Mouse (Mus musculus): ENCODE measurements around the gene Chrnd.

The Chrnd gene

GRCm38 (mm10) chr1:87227160-87227550 is 36.7 kb downstream of the Chrnd start:
- DNase-seq (ENCODE audit: low read depth, low spot score) = no peak

- no peak for DNase-seq (ENCODE audit: low read depth, low spot score)
Measured at GRCm38 (mm10) chr1:87230606-87231005, 40.2 kb downstream of the Chrnd start.

- DNase-seq (ENCODE audit: low read depth, low spot score) = no peak
Measured at GRCm38 (mm10) chr1:87232197-87232596, 41.8 kb downstream of the Chrnd start.

DNA sequence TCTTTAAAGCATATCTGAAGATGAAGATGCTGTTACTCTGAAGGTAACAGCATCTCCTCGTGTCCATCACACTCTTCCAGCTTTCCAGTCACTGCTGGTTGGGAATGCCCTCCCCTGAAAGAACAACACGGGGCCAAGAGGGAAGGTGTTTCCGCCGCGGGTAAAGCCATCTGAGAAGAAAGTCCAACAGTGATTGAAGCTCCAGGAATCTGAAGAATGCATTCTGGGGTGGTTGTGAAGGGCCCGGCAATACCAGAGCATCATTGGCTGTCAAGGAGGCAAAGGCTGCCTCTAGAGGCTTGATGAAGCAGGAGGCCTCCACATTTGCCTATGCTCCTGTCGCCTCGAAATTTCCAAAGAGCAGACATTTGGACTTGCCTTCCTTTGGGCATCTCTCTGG is 48.6 kb downstream of the Chrnd start:
- DNase-seq (ENCODE audit: low read depth, low spot score) = no peak

- DNase-seq (ENCODE audit: low read depth, low spot score) = no peak
Measured at GRCm38 (mm10) chr1:87243021-87243420, 52.6 kb downstream of the Chrnd start.

DNA sequence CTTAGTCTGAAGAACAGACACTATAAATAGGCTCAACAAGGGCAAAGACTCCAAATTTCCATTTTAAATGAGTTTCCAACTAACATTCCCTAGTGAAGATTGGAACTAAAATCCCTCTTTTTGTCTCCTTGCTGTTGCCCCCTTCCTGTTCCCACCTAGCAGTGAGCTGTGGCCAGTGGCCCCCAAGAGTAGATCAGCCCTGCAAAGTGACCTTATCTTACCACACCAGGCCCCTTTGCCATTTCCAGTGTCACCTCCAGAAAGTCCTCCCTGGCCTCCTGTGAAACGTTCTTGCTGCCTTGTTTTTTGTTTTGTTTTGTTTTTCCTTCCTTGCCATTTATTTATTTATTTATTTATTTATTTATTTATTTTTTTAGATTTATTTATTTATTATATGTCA is 55.0 kb downstream of the Chrnd start:
- no peak for DNase-seq (ENCODE audit: low read depth, low spot score)

- peak; percentile 75 for DNase-seq (ENCODE audit: low read depth, low spot score)
Measured at GRCm38 (mm10) chr1:87245929-87246815, 55.8 kb downstream of the Chrnd start.
